Mouse (Mus musculus): ENCODE results near the gene Gm49322. TPM values are rescaled to one million over a fixed set of nuclear protein-coding genes. Genes with fewer than 3 reads are reported as not detected.
"Not testable (repeated sequence)": the region's sequence is repeated elsewhere in the genome, so short reads cannot be mapped to it uniquely, and the experiment has no call there.

Gm49322 gene
- polyA plus RNA-seq (2016; fragmentation: Nextera tagmentation; extraction: Ambion mirVana): 5.2 and 5.3 TPM in 2 replicates

DNA sequence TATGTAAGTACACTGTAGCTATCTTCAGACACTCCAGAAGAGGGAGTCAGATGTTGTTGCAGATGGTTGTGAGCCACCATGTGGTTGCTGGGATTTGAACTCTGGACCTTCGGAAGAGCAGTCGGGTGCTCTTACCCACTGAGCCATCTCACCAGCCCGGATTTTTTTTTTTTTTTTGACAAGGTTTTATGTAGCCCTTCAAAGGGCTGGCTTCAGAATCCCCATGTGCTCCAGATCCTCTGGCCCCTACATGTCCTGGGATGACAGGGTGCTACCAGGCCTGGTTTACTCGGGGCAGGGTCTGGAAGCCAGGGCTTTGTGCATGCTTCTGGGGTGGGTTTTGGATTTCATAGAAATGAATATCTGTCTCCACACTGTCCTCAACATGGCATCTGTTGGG, at the start of gene Gm49322:
Gene Gm49322, plus strand, starts transcription at position 301 of the 400 bp plus-strand sequence.
- Histone ChIP-seq H3K4me1 (peaks cover 20% of the 10 kb centered on the region), H3K4me3 (peak within 1 kb of the TSS; percentile 3; the same call in 1 of the 2 replicates), H3K36me3 (peaks cover 40% of the 10 kb centered on the region)
- H3K4me2 ChIP-seq (replicated peaks); H3K9me3 ChIP-seq (replicated peaks); H3K27me3 ChIP-seq; H3K9ac ChIP-seq; H3K27ac ChIP-seq; ATAC-seq (ENCODE audit: low FRiP score): not testable (repeated sequence)
- 89% methylated on average over 4 of the region's 4 CpGs for WGBS

DNA sequence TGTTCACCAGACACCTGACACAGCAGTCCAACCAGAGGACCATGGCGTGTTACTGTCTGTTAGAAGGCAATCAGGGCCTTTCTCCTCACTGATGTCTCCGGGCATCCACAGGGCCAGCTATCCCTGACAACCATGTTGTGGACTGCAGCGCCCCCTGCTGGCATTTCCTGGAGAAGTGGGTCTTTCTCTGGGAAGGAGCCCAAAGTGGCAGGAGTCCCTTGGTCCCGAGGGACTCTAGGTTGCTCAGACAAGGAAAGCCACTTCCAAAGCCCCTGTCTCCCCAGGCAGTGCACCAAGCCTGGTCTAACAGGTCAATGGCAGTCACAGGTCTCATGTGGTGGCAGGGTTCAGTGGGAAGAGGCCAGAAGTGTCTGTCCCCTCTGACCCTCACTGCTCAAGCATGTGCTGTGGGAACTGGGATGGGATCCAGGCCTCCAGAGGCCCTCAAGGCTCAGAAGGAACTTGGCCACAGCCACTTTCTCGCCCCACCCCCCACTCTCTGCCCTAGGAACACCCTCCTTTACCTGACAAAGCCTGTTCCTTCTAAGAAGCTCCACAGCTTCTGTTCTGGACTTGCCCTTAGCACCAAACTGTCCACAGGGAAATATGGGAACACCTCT, 48.4 kb upstream of the Gm49322 start:
- no peak overlapping the region for H3K27ac ChIP-seq
- no peaks in the 10 kb centered on the region for H3K27me3 ChIP-seq
- H3K9me3 ChIP-seq (replicated peaks): no peaks in the 10 kb centered on the region
- 38% methylated on average over 5 of the region's 5 CpGs for WGBS
- H3K9ac ChIP-seq: peak overlapping the region; percentile 23
- peaks cover 34% of the 10 kb centered on the region for H3K4me1 ChIP-seq
- no peak for ATAC-seq (ENCODE audit: low FRiP score)
- H3K4me2 ChIP-seq (replicated peaks): peak overlapping the region; percentile 15; the same call in 1 of the 2 replicates
- no peaks in the 10 kb centered on the region for H3K36me3 ChIP-seq
- H3K4me3 ChIP-seq: no peak overlapping the region

GRCm38 (mm10) chr10:80559431-80559830, 46.4 kb upstream of the Gm49322 start:
- Histone ChIP-seq H3K9ac (no peak overlapping the region), H3K4me1 (peaks cover 40% of the 10 kb centered on the region), H3K27me3 (no peaks in the 10 kb centered on the region), H3K27ac (no peak overlapping the region), H3K9me3 (replicated peaks) (no peaks in the 10 kb centered on the region), H3K36me3 (no peaks in the 10 kb centered on the region), H3K4me3 (no peak overlapping the region), H3K4me2 (replicated peaks) (no peak overlapping the region; the same call in 1 of the 2 replicates)
- no peak for ATAC-seq (ENCODE audit: low FRiP score)
- WGBS: 84% methylated on average over 7 of the region's 7 CpGs

GRCm38 (mm10) chr10:80560621-80561020, 45.2 kb upstream of the Gm49322 start:
- WGBS: 2% methylated on average over 13 of the region's 13 CpGs
- Histone ChIP-seq H3K27me3 (no peaks in the 10 kb centered on the region), H3K27ac (no peak overlapping the region), H3K4me3 (peak overlapping the region; percentile 98), H3K9me3 (replicated peaks) (no peaks in the 10 kb centered on the region), H3K9ac (peak overlapping the region; percentile 94), H3K4me2 (replicated peaks) (peak overlapping the region; percentile 94), H3K4me1 (peaks cover 40% of the 10 kb centered on the region), H3K36me3 (no peaks in the 10 kb centered on the region)
- no peak for ATAC-seq (ENCODE audit: low FRiP score)

- H3K9me3 ChIP-seq (replicated peaks): no peaks in the 10 kb centered on the region
Measured at GRCm38 (mm10) chr10:80561116-80561944, 44.5 kb upstream of the Gm49322 start, which contains the start of gene Rexo1. Gene Rexo1, minus strand, starts transcription at chr10:80561560.

GRCm38 (mm10) chr10:80566375-80567092, 39.3 kb upstream of the Gm49322 start:
- Histone ChIP-seq H3K36me3 (peaks cover 11% of the 10 kb centered on the region), H3K4me2 (replicated peaks) (peak overlapping the region; percentile 39), H3K27me3 (no peaks in the 10 kb centered on the region), H3K27ac (peak overlapping the region; percentile 84), H3K4me3 (peak overlapping the region; percentile 15; the same call in 1 of the 2 replicates), H3K4me1 (peaks cover 51% of the 10 kb centered on the region), H3K9ac (peak overlapping the region; percentile 32; the same call in 1 of the 2 replicates), H3K9me3 (replicated peaks) (no peaks in the 10 kb centered on the region)
- peak; percentile 79 for ATAC-seq (ENCODE audit: low FRiP score)
- 21% methylated on average over 17 of the region's 17 CpGs for WGBS

More at GRCm38 (mm10) chr10:80561116-80561944, 44.5 kb upstream of the Gm49322 start, which contains the start of gene Rexo1:
- H3K4me3 ChIP-seq: peak within 1 kb of the TSS; percentile 98
- no peaks in the 10 kb centered on the region for H3K27me3 ChIP-seq
- H3K36me3 ChIP-seq: no peaks in the 10 kb centered on the region
- peak within 1 kb of the TSS; percentile 91 for H3K27ac ChIP-seq
- H3K4me2 ChIP-seq (replicated peaks): peak within 1 kb of the TSS; percentile 94
- WGBS: under 1% methylated on average over 72 of the region's 72 CpGs
- peak; percentile 80 for ATAC-seq (ENCODE audit: low FRiP score)
- H3K9ac ChIP-seq: peak within 1 kb of the TSS; percentile 94
- H3K4me1 ChIP-seq: peaks cover 47% of the 10 kb centered on the region

DNA sequence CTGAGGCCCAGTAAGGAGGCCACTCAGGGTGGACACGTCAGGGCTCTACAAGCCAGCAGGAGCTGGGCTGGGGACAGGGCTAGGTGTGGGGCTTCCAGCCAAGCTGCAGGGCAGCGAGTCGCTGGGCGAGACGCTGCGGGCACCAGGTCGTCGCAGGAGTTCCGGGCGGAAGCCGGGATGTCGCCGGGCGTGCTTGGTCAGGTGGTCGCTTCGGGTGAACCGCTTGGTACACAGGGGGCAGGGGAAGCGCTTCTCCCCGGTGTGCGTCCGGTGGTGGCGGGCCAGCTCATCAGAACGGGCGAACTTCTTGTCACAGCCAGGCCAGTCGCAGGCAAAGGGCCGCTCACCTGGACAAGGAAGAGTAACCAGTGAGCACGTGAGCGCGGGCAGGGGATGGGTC, 36.9 kb upstream of the Gm49322 start:
- Histone ChIP-seq H3K36me3 (peaks cover 11% of the 10 kb centered on the region), H3K9me3 (replicated peaks) (no peaks in the 10 kb centered on the region), H3K27ac (no peak overlapping the region), H3K4me3 (no peak overlapping the region), H3K4me1 (peaks cover 54% of the 10 kb centered on the region), H3K9ac (0 out of 2 replicates have a peak overlapping the region, but pooled peaks have one; percentile 8), H3K4me2 (replicated peaks) (no peak overlapping the region), H3K27me3 (no peaks in the 10 kb centered on the region)
- WGBS: 93% methylated on average over 29 of the region's 29 CpGs
- no peak for ATAC-seq (ENCODE audit: low FRiP score)

DNA sequence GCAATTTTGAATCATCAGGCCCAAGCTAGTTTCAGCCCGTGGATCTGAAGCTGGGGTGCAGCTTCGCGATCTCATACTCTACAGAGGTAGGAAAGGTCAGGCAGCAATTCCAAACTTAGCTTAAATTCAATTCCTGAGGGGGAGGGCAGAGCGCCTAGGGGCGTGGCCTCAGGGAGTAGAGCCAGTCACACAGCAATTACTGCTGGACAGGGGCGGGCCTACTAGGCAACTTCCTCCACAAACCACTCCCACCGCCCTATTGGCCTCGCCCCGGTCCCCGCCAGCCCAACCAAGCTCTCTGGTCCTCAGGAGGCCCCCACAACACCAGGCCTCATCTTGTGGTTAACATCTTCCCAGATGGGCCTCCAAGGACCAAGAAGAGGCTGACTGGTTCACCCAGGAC, 36.2 kb upstream of the Gm49322 start:
- Histone ChIP-seq H3K27me3 (no peaks in the 10 kb centered on the region), H3K36me3 (peaks cover 11% of the 10 kb centered on the region), H3K4me2 (replicated peaks) (peak overlapping the region; percentile 13; the same call in 1 of the 2 replicates), H3K9ac (no peak overlapping the region), H3K27ac (peak overlapping the region; percentile 40; the same call in 1 of the 2 replicates), H3K9me3 (replicated peaks) (no peaks in the 10 kb centered on the region), H3K4me3 (no peak overlapping the region), H3K4me1 (peaks cover 62% of the 10 kb centered on the region)
- 46% methylated on average over 10 of the region's 10 CpGs for WGBS
- ATAC-seq (ENCODE audit: low FRiP score): no peak

DNA sequence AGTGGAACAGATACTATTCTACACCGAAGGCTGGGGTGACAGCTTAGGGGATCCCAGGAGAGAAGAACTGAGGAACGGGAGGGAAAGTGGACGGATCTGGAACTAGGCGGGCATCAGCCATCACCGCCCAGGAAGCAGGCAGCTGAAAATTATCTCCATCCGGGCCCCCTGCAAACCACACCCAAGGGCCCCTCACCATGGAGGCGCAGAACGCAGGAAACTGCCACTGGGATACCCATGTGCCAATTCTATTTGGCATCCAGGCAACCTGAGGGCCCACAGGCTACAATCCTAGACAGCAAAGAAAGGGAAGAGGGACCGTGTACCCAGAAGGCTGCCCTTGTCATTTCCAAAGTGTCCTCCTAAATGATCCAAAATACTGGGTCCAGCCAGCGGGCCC, 35.4 kb upstream of the Gm49322 start:
- Histone ChIP-seq H3K27ac (no peak overlapping the region), H3K9me3 (replicated peaks) (no peaks in the 10 kb centered on the region), H3K4me2 (replicated peaks) (peak overlapping the region; percentile 46), H3K4me3 (0 out of 2 replicates have a peak overlapping the region, but pooled peaks have one; percentile 8), H3K27me3 (no peaks in the 10 kb centered on the region), H3K36me3 (peaks cover 11% of the 10 kb centered on the region), H3K4me1 (peaks cover 69% of the 10 kb centered on the region), H3K9ac (peak overlapping the region; percentile 64; the same call in 1 of the 2 replicates)
- no peak for ATAC-seq (ENCODE audit: low FRiP score)
- WGBS: 89% methylated on average over 10 of the region's 10 CpGs

DNA sequence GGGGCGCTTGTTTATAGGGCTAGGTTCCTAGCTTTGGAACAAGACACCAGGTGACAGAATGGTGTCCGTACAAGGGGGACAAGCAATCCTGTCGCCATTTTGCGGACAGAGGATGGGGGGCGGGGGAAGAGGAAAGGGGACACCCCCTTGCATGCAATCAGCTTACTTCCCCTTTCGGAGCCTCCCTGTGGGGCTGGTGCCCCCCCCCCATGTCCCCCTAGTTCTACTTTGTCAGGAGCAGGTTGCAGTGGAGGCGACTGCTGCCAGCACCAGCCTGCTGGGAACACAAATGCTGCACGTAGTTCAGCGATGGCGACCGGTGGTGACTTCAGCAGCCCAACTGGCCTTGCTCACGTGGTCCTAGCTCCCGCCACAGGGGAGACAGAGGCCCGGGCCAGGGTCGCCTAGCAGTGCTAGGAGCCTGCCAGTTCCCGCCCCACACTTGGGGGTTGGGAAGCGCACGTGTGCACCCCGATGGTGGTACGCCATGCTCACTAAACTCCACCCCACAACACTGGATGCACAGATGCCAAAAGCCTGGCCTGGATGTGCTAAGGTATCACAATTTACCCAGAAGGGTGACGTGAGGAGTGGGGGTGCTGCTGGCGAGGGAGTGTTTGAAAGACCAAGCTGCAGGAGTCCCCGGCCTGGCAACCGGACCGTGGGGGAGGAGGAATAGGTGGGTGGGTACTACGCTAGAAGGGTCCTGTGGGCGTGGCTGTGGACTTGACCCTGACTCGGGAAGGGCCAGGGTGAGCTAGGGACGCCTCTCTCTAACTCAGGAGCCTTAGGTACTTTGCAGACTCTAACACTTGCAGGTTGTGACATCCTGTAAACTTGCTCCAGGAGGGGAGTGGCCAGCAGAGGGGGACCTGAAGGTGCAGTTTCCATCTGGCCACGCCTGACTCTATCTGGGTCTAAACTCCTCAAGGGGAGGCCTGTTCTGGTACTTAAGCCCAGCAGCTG, 34.7 kb upstream of the Gm49322 start:
- peak overlapping the region; percentile 64 for H3K9ac ChIP-seq
- peak overlapping the region; percentile 8 for H3K4me3 ChIP-seq
- peaks cover 71% of the 10 kb centered on the region for H3K4me1 ChIP-seq
- ATAC-seq (ENCODE audit: low FRiP score): no peak
- H3K36me3 ChIP-seq: peaks cover 11% of the 10 kb centered on the region
- WGBS: 16% methylated on average over 29 of the region's 30 CpGs
- H3K9me3 ChIP-seq (replicated peaks): no peaks in the 10 kb centered on the region
- peak overlapping the region; percentile 35; the same call in 1 of the 2 replicates for H3K27ac ChIP-seq
- peak overlapping the region; percentile 46 for H3K4me2 ChIP-seq (replicated peaks)
- no peaks in the 10 kb centered on the region for H3K27me3 ChIP-seq

DNA sequence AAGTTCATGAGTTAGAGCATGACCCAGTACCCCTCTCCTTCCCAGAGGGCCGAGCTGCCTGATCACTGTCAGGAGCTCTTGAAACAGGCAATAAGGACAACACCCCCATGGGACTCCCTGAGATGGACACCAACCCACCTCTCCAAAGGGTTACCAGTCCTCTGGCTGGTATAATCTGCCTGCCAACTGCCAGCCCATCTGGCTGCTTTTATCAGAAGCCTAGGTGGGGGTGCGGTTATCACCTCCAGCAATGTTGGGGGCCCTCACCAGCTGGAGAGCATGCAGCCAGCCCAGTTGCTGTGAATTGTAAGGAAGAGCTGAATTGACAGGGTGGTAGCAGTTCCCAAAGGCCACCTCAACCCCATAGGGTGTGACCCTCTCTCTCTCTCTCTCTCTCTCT, 33.3 kb upstream of the Gm49322 start:
- no peaks in the 10 kb centered on the region for H3K9me3 ChIP-seq (replicated peaks)
- WGBS: 87% methylated on average over 2 of the region's 2 CpGs
- H3K27me3 ChIP-seq: no peaks in the 10 kb centered on the region
- peaks cover 11% of the 10 kb centered on the region for H3K36me3 ChIP-seq
- no peak overlapping the region for H3K27ac ChIP-seq
- H3K9ac ChIP-seq: no peak overlapping the region
- no peak overlapping the region for H3K4me2 ChIP-seq (replicated peaks)
- no peak for ATAC-seq (ENCODE audit: low FRiP score)
- peaks cover 65% of the 10 kb centered on the region for H3K4me1 ChIP-seq
- H3K4me3 ChIP-seq: no peak overlapping the region

All from hindbrain, embryonic 12.5 days (tissue).